ENCODE assay signal across 8 mouse cellular contexts in the genomic region with DNA sequence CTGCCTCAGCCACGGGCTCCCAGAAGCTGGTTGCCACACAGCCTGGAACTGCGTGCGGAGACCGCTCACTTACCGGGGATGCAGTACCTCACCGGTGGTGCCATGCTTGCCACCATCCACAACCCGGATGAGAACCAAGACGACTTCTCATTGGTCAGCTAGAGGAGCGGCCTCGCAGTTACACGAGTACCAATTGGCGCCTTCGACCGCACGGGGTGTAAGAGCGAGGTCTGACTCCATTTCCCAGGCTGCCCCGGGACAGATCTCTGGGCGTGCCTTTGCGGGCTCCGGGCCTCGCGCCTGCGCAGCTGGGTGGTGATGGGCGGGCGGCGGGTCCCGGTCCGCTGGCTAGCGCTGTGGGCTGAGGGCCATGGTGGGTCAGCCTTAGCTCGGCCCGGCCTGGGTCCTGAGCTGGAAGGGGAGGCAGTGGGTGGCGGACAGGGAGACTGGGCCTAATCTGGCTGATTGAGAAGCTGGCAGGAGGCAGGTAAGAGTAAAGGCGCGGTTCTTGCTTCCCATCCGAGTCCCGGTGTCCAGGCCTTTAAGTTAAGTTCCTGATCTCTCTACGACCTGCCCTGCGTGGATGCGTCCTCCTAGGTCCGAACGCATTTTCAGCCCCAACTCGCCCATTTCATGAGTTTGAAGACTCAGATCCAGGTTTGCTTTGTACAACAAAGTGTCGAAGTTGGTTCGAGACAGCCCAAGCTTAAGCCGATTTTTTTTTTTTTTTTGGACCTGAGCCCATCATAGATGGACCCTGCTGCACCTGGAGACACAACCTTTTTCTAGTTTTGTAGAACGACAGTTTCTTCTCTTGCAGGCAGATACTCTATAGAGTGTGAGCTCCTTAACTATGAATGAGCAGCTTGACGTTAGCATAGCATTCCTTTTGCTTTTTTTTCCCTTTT. TPM values are rescaled to one million over a fixed set of nuclear protein-coding genes. Genes with fewer than 3 reads are reported as not detected.
DNase-seq lines count a peak whose midpoint lies in the region; ATAC-seq lines count a peak whose summit lies in the region.

A gene (minus strand): TSS at position 245 of the 908 bp plus-strand sequence.
A gene (plus strand): TSS at position 302 of the 908 bp plus-strand sequence.

- intact Hi-C loops in gastrocnemius, postnatal 14 days (cut with DNase I; ENCODE audit: low total_unique reads), result no loop called here
- intact Hi-C loops in left cerebral cortex, postnatal 10 days (cut with DNase I), result no loop called here

- ATAC-seq in inflammation-experienced regulatory T-cells, adult 6 months, result peak; percentile 99
- peak; percentile 98 for ATAC-seq in megakaryocyte-erythroid progenitor cell, adult 5-6 weeks (replicated peaks; ENCODE audit: low FRiP score, low TSS enrichment, poor library complexity, severe bottlenecking)

- DNase-seq in adrenal gland, adult (ENCODE audit: inconsistent age in 2 of 2, low spot score in 1 of 2), result peak; percentile 98 to 99
- DNase-seq in embryo, embryonic 10.5 days (ENCODE audit: low spot score), result peak; percentile 99
- DNase-seq in gastrocnemius, postnatal 14 days, result peak; percentile 98
- peak; percentile 98 to 99 for DNase-seq in left cerebral cortex, postnatal 10 days (ENCODE audit: extremely low spot score in 1 of 2, low spot score in 2 of 2)
- peak; percentile 99 for DNase-seq in right cerebral cortex, postnatal 25 days
- peak; percentile 97 for DNase-seq in urinary bladder, postnatal 4 days (ENCODE audit: low spot score in 2 of 2)

RNA-seq across cellular contexts. Expression of the first gene that starts in this region (rescaled TPM):
- total RNA-seq in gastrocnemius, postnatal 14 days (2021), result 10 to 100 TPM; 12.0 to 16.8 TPM
- 10 to 100 TPM; 66.9 to 92.2 (median 92.1) TPM for polyA plus RNA-seq in inflammation-experienced regulatory T-cells, adult 6 months (2017; shearing (Covaris generic))
- total RNA-seq in left cerebral cortex, postnatal 10 days (2021), result 10 to 100 TPM; 23.7 to 29.0 TPM
- 66.2 and 86.7 TPM in 2 replicates for total RNA-seq in megakaryocyte-erythroid progenitor cell, adult 5-6 weeks (2014; fragmentation: Nextera tagmentation)
- total RNA-seq in megakaryocyte-erythroid progenitor cell, adult 5-6 weeks (2017), result 72.9 and 81.2 TPM in 2 replicates

RNA-seq across cellular contexts. Expression of the second gene that starts in this region (rescaled TPM):
- 10 to 100 TPM; 18.0 to 21.3 TPM for total RNA-seq in gastrocnemius, postnatal 14 days (2021)
- 10 to 100 TPM; 38.4 to 48.4 (median 43.2) TPM for polyA plus RNA-seq in inflammation-experienced regulatory T-cells, adult 6 months (2017; shearing (Covaris generic))
- total RNA-seq in left cerebral cortex, postnatal 10 days (2021), result 10 to 100 TPM; 55.0 to 69.5 TPM
- 36.8 and 46.8 TPM in 2 replicates for total RNA-seq in megakaryocyte-erythroid progenitor cell, adult 5-6 weeks (2014; fragmentation: Nextera tagmentation)
- total RNA-seq in megakaryocyte-erythroid progenitor cell, adult 5-6 weeks (2017), result 22.1 and 26.2 TPM in 2 replicates

Comparison
In these comparisons a context has a peak if more than half of its experiments do, and no peak if none do; other contexts are left out.
1. Peak in every context shown above with its lines: DNase-seq and ATAC-seq.